Mouse (Mus musculus) ES-E14 (cell line): ENCODE measurements around the gene Olfr648. TPM values are rescaled to one million over a fixed set of nuclear protein-coding genes. Genes with fewer than 3 reads are reported as not detected.

ENCODE experiments used
- DNase-seq: peaks from one replicate; pipeline ENCODE4 v3.0.0-alpha.2; 2013; ENCODE audit warnings: low read depth, low spot score
- H3K27ac ChIP-seq: 2 replicates; pipeline ENCODE4 v1.5.1; 2012; ENCODE audit warnings: low read depth, mild to moderate bottlenecking, low read length, moderate library complexity, mixed read lengths; ENCODE audit not compliant: poor library complexity, insufficient read depth, severe bottlenecking
- H3K36me3 ChIP-seq: 2 replicates; pipeline ENCODE4 v1.6.1; 2012; ENCODE audit warnings: mild to moderate bottlenecking, low read length, moderate library complexity, mixed read lengths; ENCODE audit not compliant: control insufficient read depth, poor library complexity, insufficient read depth, severe bottlenecking
- H3K4me1 ChIP-seq, 2 experiments: fragments of 150-350 bp in 1 of 2; sonication (generic) in 1 of 2; 2 replicates each; pipeline ENCODE4 v1.6.1; 2012; ENCODE audit warnings: low read length in 2 of 2, mild to moderate bottlenecking in 1 of 2, mixed read lengths in 1 of 2; ENCODE audit not compliant: control insufficient read depth in 2 of 2, insufficient read depth in 2 of 2, poor library complexity in 1 of 2
- H3K4me3 ChIP-seq, 2 experiments: fragments of 150-350 bp in 1 of 2; sonication (generic) in 1 of 2; 2 replicates each; pipeline ENCODE4 v1.5.1; 2012; ENCODE audit warnings: low read length in 2 of 2, low read depth in 1 of 2, mild to moderate bottlenecking in 1 of 2, mixed read lengths in 1 of 2; ENCODE audit not compliant: insufficient read depth in 1 of 2, poor library complexity in 1 of 2, severe bottlenecking in 1 of 2
- H3K9ac ChIP-seq: 2 replicates; pipeline ENCODE4 v1.6.1; 2012; ENCODE audit warnings: low read depth, mild to moderate bottlenecking, low read length, mixed read lengths; ENCODE audit not compliant: poor library complexity, insufficient read depth, severe bottlenecking
- H3K9me3 ChIP-seq: fragments of 150-350 bp; sonication (generic); 2 replicates; pipeline ENCODE4 v1.6.1; 2012; ENCODE audit warnings: low read depth, mild to moderate bottlenecking, low read length; ENCODE audit not compliant: control insufficient read depth, insufficient read depth
- CHD2 ChIP-seq: IDR thresholded peaks from 2 replicates; pipeline ENCODE4 v1.6.1; 2014; ENCODE audit warnings: mild to moderate bottlenecking, low read depth, low read length, inconsistent platforms
- HCFC1 ChIP-seq: IDR thresholded peaks from 2 replicates; pipeline ENCODE4 v1.6.1; 2012; ENCODE audit warnings: low read length, inconsistent platforms, borderline replicate concordance; ENCODE audit not compliant: insufficient read depth
- MAFK ChIP-seq: IDR thresholded peaks from 2 replicates; pipeline ENCODE4 v1.6.1; 2014; ENCODE audit warnings: mild to moderate bottlenecking, low read depth, low read length, inconsistent platforms; ENCODE audit not compliant: insufficient read depth
- ZC3H11A ChIP-seq: IDR thresholded peaks from 2 replicates; pipeline ENCODE4 v1.6.1; 2012; ENCODE audit warnings: low read depth, mild to moderate bottlenecking, inconsistent platforms, low read length, borderline replicate concordance
- ZNF384 ChIP-seq: IDR thresholded peaks from 2 replicates; pipeline ENCODE4 v1.6.1; 2012; ENCODE audit warnings: low read depth, low read length, inconsistent platforms
- in situ Hi-C, 2 experiments: fragments of 600-800 bp; cut with MboI; formaldehyde crosslinking; loops; one replicate each; pipeline ENCODE4 v1.15.1; 2025; ENCODE audit warnings: low sequenced_read_pairs in 2 of 2, inconsistent platforms in 1 of 2; ENCODE audit not compliant: unreplicated experiment in 2 of 2
- total RNA-seq: library from RNA; depleted of rRNA; stranded (reverse); fragments of 300-350 nt; gene quantifications from 2 replicates; pipeline ENCODE4 v1.2.3, GENCODE M21; 2012

The Olfr648 gene
- total RNA-seq, 1 experiment, result 0.04 TPM

DNA sequence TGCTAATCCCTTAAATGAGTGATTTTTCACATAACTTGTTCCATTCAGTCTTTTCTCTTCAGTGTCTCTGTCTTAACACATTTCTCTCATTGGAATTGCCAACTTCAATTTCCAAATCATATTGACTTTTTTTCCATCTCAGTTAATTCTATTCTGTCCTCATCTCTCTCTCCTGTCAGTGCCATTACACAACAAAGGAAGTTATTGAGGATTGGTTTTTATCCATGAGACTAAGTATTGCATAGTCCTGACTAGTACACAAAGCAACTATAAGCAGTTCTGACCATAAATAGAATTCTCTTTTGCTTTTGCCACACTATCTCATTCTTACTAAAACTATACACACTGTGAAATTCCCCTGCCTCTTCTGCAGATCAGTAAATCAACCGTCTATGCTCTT is 4.1 kb downstream of the Olfr648 start:
- Histone ChIP-seq H3K27ac (no peak overlapping the region), H3K4me3 (no peak overlapping the region), H3K4me1 (no peaks in the 10 kb centered on the region), H3K9ac (no peak overlapping the region), H3K9me3 (no peaks in the 10 kb centered on the region), H3K36me3 (no peaks in the 10 kb centered on the region)
- DNase-seq, result no peak
- in situ Hi-C loops, result loop anchor here in 1 of 2 experiments (25.0 kb wide), 1 partner anchor 433 kb away; the partner anchor contains the start of genes Olfr655, Olfr656 and Olfr657
- TF ChIP-seq CHD2, result no peak
- no peak for TF ChIP-seq ZNF384
- no peak for TF ChIP-seq HCFC1
- TF ChIP-seq MAFK, result no peak
- no peak for TF ChIP-seq ZC3H11A

DNA sequence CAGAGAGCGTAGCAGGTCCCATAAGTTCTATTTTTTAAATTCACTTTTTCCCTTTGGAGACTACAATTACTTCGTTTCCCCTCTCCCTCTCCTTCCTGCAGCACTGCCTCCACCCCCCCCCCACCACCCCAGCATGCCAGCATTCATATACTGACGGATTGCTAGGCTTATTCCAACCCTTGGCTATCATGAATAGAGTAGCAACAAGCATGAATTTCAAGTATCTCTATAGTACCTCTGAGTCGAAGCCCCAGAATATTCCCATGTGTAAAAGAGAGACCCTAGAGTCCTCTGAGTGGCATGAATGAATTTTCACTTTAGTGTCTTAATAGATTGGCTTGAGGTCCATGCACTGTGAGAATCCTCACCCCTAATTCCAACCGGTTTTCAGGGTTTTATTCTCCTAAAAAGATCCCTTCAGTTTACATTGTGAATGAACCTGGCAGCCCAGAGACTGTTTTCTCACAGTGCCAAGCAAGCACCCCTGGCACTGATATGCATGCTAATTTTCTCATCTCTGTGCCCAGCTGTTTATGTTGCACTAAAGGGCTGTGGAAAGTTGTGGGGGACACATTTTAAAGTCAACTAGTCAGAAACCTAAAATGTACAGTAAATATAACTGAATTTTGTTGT is 4.7 kb downstream of the Olfr648 start:
- in situ Hi-C loops, result loop anchor here in 1 of 2 experiments (25.0 kb wide), 1 partner anchor 434 kb away; the partner anchor contains the start of genes Olfr655, Olfr656 and Olfr657
- TF ChIP-seq ZC3H11A (no peak), HCFC1 (no peak), CHD2 (no peak), ZNF384 (no peak)
- Histone ChIP-seq H3K27ac (no peak overlapping the region), H3K4me3 (no peak overlapping the region), H3K36me3 (no peaks in the 10 kb centered on the region), H3K9ac (no peak overlapping the region), H3K4me1 (no peaks in the 10 kb centered on the region), H3K9me3 (no peaks in the 10 kb centered on the region)
- no peak for DNase-seq

DNA sequence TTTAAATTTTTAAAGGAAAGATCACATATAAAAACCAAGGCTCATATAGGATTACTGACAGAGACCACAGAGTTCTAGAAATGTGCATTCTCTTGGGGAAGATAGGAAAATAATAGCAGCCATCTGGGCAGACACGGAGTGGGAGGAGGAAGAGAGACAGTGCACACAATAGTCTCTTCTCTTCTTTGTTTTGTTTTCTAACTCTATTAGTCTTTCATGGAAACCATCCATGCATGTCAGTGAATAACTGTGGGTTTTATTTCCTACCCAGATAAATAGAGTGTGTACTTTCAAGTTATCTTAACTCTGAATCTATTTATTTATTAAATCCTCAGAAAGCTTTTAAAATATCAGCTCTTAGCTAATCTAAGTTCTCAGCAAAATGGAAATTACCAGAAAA is 8.1 kb downstream of the Olfr648 start:
- Histone ChIP-seq H3K9ac (no peak overlapping the region), H3K4me1 (no peaks in the 10 kb centered on the region), H3K36me3 (no peaks in the 10 kb centered on the region), H3K4me3 (no peak overlapping the region), H3K9me3 (no peaks in the 10 kb centered on the region), H3K27ac (no peak overlapping the region)
- DNase-seq, result no peak
- TF ChIP-seq ZNF384 (no peak), HCFC1 (no peak), ZC3H11A (no peak), MAFK (no peak), CHD2 (no peak)
- in situ Hi-C loops, result loop anchor here in 1 of 2 experiments (25.0 kb wide), 1 partner anchor 437 kb away; the partner anchor contains the start of genes Olfr655, Olfr656 and Olfr657

DNA sequence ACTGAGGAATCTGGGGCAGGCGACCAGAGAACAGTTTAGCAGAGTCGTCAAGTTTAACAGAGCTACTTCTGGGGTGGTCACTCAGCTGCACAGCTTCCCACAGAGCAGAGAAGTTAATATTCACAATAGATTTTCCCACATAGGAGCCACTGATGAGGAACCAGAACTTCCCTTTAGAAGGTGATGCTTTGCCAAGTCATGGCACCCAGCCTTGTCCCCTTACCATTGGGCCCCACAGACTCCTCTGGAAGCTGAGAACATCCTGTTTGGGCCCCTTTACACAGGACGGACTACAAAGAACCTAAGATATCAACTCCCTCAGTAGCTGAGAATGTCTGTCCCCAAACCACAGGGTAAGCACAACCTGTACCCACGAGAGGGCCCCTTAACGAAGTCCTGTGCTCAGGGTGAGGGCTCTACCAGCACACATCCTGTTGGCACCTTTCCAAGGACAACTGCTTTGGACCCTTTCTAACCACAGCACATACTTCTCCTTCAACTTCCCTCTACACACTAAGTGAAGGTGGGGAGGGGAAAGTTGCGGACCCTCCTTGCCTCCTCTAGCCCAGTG is 13.5 kb downstream of the Olfr648 start:
- no peak for DNase-seq
- Histone ChIP-seq H3K36me3 (no peaks in the 10 kb centered on the region), H3K4me3 (no peak overlapping the region), H3K27ac (no peak overlapping the region), H3K9me3 (no peaks in the 10 kb centered on the region), H3K9ac (no peak overlapping the region), H3K4me1 (no peaks in the 10 kb centered on the region)
- in situ Hi-C loops, result no loop called here
- TF ChIP-seq HCFC1, result no peak
- TF ChIP-seq MAFK, result no peak
- TF ChIP-seq CHD2, result no peak
- TF ChIP-seq ZNF384, result no peak
- TF ChIP-seq ZC3H11A, result no peak
